Mouse (Mus musculus): ENCODE results near the gene Nmt1. TPM values are rescaled to one million over a fixed set of nuclear protein-coding genes. Genes with fewer than 3 reads are reported as not detected.
A peak's percentile ranks its signal among the peaks of the same experiment; 100 is the strongest.

Nmt1 gene
- polyA plus RNA-seq, 1 experiment from 2014 or later, result 37.2 TPM

DNA sequence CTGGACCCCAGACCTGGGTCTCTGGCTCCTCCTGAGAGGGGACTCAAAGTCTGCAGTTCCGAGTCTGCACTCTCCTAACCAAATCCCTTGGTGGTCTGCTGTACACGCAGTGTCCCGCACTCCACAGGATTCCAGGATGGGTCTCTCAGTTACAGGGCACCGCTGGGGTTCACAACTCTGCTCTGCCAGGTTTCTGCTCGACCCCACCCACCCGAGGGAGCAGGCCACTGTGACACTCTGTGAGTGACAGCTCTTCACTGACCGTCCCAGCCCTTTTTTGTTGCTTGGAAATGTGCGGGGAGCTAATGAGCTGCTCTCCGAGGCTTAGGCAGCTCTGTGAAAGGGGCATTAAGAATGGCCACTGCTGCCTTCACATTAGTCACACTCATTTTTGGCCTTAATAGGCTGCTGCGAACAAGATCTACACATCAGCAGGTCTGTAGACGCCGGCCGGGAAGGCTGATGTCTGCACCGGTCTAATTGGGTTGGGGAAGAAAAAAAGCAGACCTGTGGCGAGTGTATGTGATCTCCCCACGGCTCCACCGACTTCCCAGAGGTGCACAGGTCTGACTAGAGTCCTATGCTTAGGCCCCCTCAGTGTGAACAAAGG is 34.5 kb upstream of the Nmt1 start:
- Histone ChIP-seq H3K4me2 (ENCODE audit: low read length) (no peak overlapping the region), H3K9ac (replicated peaks; ENCODE audit: low read depth, low read length) (no peak overlapping the region), H3K27me3 (replicated peaks; ENCODE audit: control insufficient read depth, insufficient read depth, low read length) (peaks cover 16% of the 10 kb centered on the region), H3K9me3 (ENCODE audit: control insufficient read depth, low read length) (no peaks in the 10 kb centered on the region), H3K27ac (ENCODE audit: low read length) (no peak overlapping the region), H3K36me3 (ENCODE audit: control insufficient read depth, insufficient read depth) (peaks cover 20% of the 10 kb centered on the region), H3K4me1 (replicated peaks; ENCODE audit: control insufficient read depth, insufficient read depth, low read length) (peaks cover 17% of the 10 kb centered on the region), H3K4me3 (replicated peaks; ENCODE audit: low read length) (no peak overlapping the region)
- WGBS, result 4% methylated on average over 17 of the region's 17 CpGs
- ATAC-seq, result 0 out of 2 replicates have a peak, but pooled peaks have one; percentile 16

- H3K27me3 ChIP-seq (replicated peaks; ENCODE audit: control insufficient read depth, insufficient read depth, low read length), result peaks cover 6% of the 10 kb centered on the region; the same call in 1 of the 2 replicates
- no peak overlapping the region for H3K4me3 ChIP-seq (replicated peaks; ENCODE audit: low read length)
- H3K9me3 ChIP-seq (ENCODE audit: control insufficient read depth, low read length), result no peaks in the 10 kb centered on the region
- peaks cover 13% of the 10 kb centered on the region for H3K4me1 ChIP-seq (replicated peaks; ENCODE audit: control insufficient read depth, insufficient read depth, low read length)
- H3K4me2 ChIP-seq (ENCODE audit: low read length), result no peak overlapping the region
- WGBS, result 89% methylated on average over 18 of the region's 18 CpGs
- H3K36me3 ChIP-seq (ENCODE audit: control insufficient read depth, insufficient read depth), result peaks cover 26% of the 10 kb centered on the region
- H3K9ac ChIP-seq (replicated peaks; ENCODE audit: low read depth, low read length), result no peak overlapping the region
- H3K27ac ChIP-seq (ENCODE audit: low read length), result no peak overlapping the region
- ATAC-seq, result no peak
Measured at GRCm38 (mm10) chr11:102994952-102995351, 33.0 kb upstream of the Nmt1 start.

- 0 out of 2 replicates have a peak, but pooled peaks cover 4% of the 10 kb centered on the region for H3K27me3 ChIP-seq (replicated peaks; ENCODE audit: control insufficient read depth, insufficient read depth, low read length)
- H3K4me1 ChIP-seq (replicated peaks; ENCODE audit: control insufficient read depth, insufficient read depth, low read length), result peaks cover 7% of the 10 kb centered on the region
- peaks cover 26% of the 10 kb centered on the region for H3K36me3 ChIP-seq (ENCODE audit: control insufficient read depth, insufficient read depth)
- no peak overlapping the region for H3K9ac ChIP-seq (replicated peaks; ENCODE audit: low read depth, low read length)
- no peak overlapping the region for H3K27ac ChIP-seq (ENCODE audit: low read length)
- WGBS, result 87% methylated on average over 7 of the region's 7 CpGs
- H3K4me2 ChIP-seq (ENCODE audit: low read length), result no peak overlapping the region
- H3K9me3 ChIP-seq (ENCODE audit: control insufficient read depth, low read length), result no peaks in the 10 kb centered on the region
- H3K4me3 ChIP-seq (replicated peaks; ENCODE audit: low read length), result no peak overlapping the region
- ATAC-seq, result no peak
Measured at GRCm38 (mm10) chr11:102996385-102996784, 31.6 kb upstream of the Nmt1 start.

DNA sequence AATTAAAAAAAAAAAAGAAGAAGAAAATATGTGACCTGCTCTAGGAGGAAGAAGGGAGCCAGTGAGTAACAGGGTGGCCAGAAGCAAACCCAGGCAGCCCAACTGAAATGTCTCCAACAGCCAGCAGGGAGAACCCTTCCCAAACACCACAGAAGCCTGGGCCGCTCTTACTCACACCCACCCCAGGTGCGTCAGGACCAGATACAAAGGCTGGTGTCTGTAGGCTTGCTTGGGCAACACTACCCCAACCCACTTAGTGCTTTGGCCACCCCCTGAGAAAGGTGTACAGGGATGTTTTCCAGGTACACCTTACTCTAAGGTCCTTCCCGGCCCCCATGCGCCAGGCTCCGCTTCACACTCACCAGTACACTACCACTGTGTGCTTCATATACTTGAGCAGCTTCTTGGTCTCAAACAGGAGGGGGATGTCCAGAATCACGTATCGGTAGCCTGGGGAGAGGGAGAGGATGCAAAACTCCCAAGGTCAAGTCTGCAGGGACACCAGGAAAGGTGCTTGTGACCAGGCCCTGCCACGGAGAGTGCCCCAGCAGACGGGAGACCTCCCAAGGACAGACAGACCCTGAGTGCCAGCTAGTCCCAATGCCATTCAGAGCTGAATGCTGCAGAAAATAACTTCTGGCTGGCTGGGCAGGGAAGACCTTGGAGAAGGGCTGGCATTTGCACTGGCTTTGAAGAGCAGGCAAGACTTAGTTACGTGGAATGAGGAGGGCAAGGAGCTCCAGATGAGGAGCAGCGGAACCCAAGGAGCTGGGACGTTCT is 30.8 kb upstream of the Nmt1 start:
- H3K27ac ChIP-seq (ENCODE audit: low read length), result no peak overlapping the region
- WGBS, result 93% methylated on average over 12 of the region's 12 CpGs
- H3K36me3 ChIP-seq (ENCODE audit: control insufficient read depth, insufficient read depth), result peaks cover 26% of the 10 kb centered on the region
- H3K27me3 ChIP-seq (replicated peaks; ENCODE audit: control insufficient read depth, insufficient read depth, low read length), result 0 out of 2 replicates have a peak, but pooled peaks cover 1% of the 10 kb centered on the region
- no peak overlapping the region for H3K4me2 ChIP-seq (ENCODE audit: low read length)
- no peak overlapping the region for H3K4me3 ChIP-seq (replicated peaks; ENCODE audit: low read length)
- no peak for ATAC-seq
- H3K9ac ChIP-seq (replicated peaks; ENCODE audit: low read depth, low read length), result no peak overlapping the region
- no peaks in the 10 kb centered on the region for H3K9me3 ChIP-seq (ENCODE audit: control insufficient read depth, low read length)
- H3K4me1 ChIP-seq (replicated peaks; ENCODE audit: control insufficient read depth, insufficient read depth, low read length), result peaks cover under 1% of the 10 kb centered on the region

- no peak overlapping the region for H3K27ac ChIP-seq (ENCODE audit: low read length)
- no peaks in the 10 kb centered on the region for H3K9me3 ChIP-seq (ENCODE audit: control insufficient read depth, low read length)
- H3K36me3 ChIP-seq (ENCODE audit: control insufficient read depth, insufficient read depth), result peaks cover 26% of the 10 kb centered on the region
- no peak overlapping the region for H3K4me2 ChIP-seq (ENCODE audit: low read length)
- 93% methylated on average over 7 of the region's 7 CpGs for WGBS
- no peak for ATAC-seq
- H3K4me3 ChIP-seq (replicated peaks; ENCODE audit: low read length), result no peak overlapping the region
- no peaks in the 10 kb centered on the region for H3K27me3 ChIP-seq (replicated peaks; ENCODE audit: control insufficient read depth, insufficient read depth, low read length)
- peaks cover 3% of the 10 kb centered on the region for H3K4me1 ChIP-seq (replicated peaks; ENCODE audit: control insufficient read depth, insufficient read depth, low read length)
- H3K9ac ChIP-seq (replicated peaks; ENCODE audit: low read depth, low read length), result no peak overlapping the region
Measured at GRCm38 (mm10) chr11:102998254-102998576, 29.8 kb upstream of the Nmt1 start.

DNA sequence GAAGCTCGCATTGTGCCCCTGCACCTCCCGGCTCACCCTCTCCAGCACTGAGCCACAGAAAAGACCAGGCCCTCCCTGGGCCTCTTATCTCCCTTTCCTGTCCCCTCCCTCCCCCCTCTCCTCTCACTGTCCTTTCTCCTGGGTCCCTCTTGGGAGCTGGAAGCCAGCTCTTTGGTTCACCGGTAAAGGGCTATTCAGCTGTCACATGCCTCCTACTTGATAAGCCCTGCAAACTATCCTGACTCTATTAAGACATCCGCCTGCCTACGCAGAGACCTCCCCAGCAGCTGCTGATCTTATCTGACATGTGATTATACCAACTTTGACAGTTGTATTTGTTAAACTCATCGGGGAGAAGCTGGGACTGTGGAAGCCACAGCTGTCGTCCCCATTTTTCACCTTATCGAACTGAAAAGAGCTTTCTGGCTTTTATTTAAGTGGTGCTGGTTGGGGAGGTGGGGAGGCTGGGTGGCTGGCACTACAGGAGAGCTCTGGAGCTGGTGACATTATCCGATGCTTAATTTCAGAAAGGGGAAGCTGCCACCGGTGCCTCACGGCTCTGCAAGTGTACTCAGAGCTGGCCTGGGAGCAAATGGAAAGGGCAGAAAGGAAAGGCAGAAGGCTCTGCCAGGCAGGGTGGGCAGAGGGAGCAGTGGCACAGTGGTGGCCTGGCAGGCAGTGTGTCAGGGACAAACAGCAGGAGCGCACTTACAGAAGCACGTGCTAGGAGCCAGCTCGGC is 29.2 kb upstream of the Nmt1 start:
- no peak for ATAC-seq
- Histone ChIP-seq H3K9me3 (ENCODE audit: control insufficient read depth, low read length) (no peaks in the 10 kb centered on the region), H3K4me1 (replicated peaks; ENCODE audit: control insufficient read depth, insufficient read depth, low read length) (peaks cover 6% of the 10 kb centered on the region), H3K27me3 (replicated peaks; ENCODE audit: control insufficient read depth, insufficient read depth, low read length) (no peaks in the 10 kb centered on the region), H3K27ac (ENCODE audit: low read length) (no peak overlapping the region), H3K36me3 (ENCODE audit: control insufficient read depth, insufficient read depth) (peaks cover 26% of the 10 kb centered on the region), H3K4me2 (ENCODE audit: low read length) (no peak overlapping the region), H3K9ac (replicated peaks; ENCODE audit: low read depth, low read length) (no peak overlapping the region), H3K4me3 (replicated peaks; ENCODE audit: low read length) (no peak overlapping the region)
- WGBS, result 70% methylated on average over 14 of the region's 14 CpGs

DNA sequence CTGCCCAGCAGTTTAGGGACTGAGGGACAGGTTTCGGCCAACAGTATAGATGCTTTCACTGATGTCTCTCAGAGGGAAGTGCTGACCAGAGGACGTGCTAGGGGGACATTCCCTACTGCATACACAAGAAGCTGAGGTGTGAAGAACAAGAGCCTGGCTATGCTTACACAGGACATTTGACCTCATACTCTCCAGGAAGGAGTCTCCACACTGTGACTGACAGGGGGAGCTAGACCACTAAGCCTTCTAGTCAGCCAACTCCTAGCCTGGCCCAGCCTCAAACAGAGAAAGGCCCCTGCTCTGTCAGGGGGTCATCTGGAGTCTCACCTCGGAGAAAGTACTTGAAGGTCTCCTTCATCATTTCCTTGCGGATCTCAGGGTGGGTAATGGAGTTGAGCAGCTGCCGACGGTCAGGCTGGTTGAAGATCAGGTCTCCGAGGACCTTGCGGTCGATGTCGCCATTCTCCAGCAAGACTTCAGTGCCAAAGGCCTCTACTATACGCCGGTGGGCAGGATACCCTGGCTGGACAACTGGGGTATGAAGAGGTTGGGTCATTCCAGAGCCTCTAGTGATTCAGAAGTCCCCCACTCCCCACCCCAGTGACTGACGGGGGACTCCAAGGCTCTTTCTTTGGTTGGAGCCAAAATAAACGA is 28.5 kb upstream of the Nmt1 start:
- H3K36me3 ChIP-seq (ENCODE audit: control insufficient read depth, insufficient read depth), result peaks cover 23% of the 10 kb centered on the region

DNA sequence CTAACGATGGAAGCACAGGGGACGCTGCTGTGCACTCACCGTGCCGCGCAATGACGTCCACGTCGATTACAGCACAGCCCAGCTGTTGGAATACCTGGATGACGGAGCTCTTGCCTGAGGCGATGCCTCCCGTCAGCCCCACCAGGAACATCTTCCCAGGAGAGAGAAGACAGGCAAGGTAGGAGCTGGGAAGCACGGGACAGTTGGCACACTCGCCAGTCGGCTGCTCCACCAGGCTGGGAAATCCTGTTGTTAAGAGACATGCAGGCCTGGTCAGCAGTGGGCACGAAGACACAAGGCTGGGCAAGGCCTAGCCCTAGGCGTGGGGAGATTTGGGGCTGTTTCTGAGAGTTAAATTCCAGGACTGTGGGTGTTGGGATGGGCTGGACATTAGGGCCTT is 27.9 kb upstream of the Nmt1 start:
- no peak overlapping the region for H3K27ac ChIP-seq (ENCODE audit: low read length)
- no peak overlapping the region for H3K4me3 ChIP-seq (replicated peaks; ENCODE audit: low read length)
- no peak overlapping the region for H3K9ac ChIP-seq (replicated peaks; ENCODE audit: low read depth, low read length)
- no peaks in the 10 kb centered on the region for H3K9me3 ChIP-seq (ENCODE audit: control insufficient read depth, low read length)
- ATAC-seq, result no peak
- peaks cover 6% of the 10 kb centered on the region for H3K4me1 ChIP-seq (replicated peaks; ENCODE audit: control insufficient read depth, insufficient read depth, low read length)
- no peak overlapping the region for H3K4me2 ChIP-seq (ENCODE audit: low read length)
- H3K36me3 ChIP-seq (ENCODE audit: control insufficient read depth, insufficient read depth), result peaks cover 18% of the 10 kb centered on the region
- WGBS, result 91% methylated on average over 16 of the region's 16 CpGs
- H3K27me3 ChIP-seq (replicated peaks; ENCODE audit: control insufficient read depth, insufficient read depth, low read length), result no peaks in the 10 kb centered on the region

More for the DNA sequence above, 28.5 kb upstream of the Nmt1 start:
- H3K4me3 ChIP-seq (replicated peaks; ENCODE audit: low read length), result no peak overlapping the region
- WGBS, result 91% methylated on average over 14 of the region's 14 CpGs
- H3K27ac ChIP-seq (ENCODE audit: low read length), result no peak overlapping the region
- no peaks in the 10 kb centered on the region for H3K27me3 ChIP-seq (replicated peaks; ENCODE audit: control insufficient read depth, insufficient read depth, low read length)
- H3K9me3 ChIP-seq (ENCODE audit: control insufficient read depth, low read length), result no peaks in the 10 kb centered on the region
- H3K9ac ChIP-seq (replicated peaks; ENCODE audit: low read depth, low read length), result no peak overlapping the region
- no peak for ATAC-seq
- H3K4me1 ChIP-seq (replicated peaks; ENCODE audit: control insufficient read depth, insufficient read depth, low read length), result peaks cover 6% of the 10 kb centered on the region
- no peak overlapping the region for H3K4me2 ChIP-seq (ENCODE audit: low read length)

DNA sequence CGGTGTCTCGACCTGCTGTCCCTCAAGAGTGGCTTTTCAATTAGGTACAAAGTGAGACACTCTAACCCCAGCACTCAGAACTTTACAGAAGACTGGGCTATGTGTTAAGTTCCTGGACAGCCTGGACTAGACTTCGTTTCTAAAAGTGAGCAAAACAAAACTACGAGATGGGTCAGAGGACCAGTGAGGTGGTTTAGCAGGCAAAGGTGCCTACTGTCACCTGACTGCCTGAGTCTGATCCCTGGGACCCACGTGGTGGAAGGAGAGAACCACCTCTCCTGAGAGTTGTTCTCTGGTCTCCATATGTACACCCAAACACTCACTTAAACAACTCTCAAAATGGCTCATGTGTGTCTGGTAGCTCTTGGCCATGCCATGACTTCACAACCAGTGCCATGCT is 26.9 kb upstream of the Nmt1 start:
- no peaks in the 10 kb centered on the region for H3K9me3 ChIP-seq (ENCODE audit: control insufficient read depth, low read length)
- no peak overlapping the region for H3K27ac ChIP-seq (ENCODE audit: low read length)
- no peaks in the 10 kb centered on the region for H3K27me3 ChIP-seq (replicated peaks; ENCODE audit: control insufficient read depth, insufficient read depth, low read length)
- H3K4me3 ChIP-seq (replicated peaks; ENCODE audit: low read length), result no peak overlapping the region
- no peak overlapping the region for H3K4me2 ChIP-seq (ENCODE audit: low read length)
- peaks cover 13% of the 10 kb centered on the region for H3K36me3 ChIP-seq (ENCODE audit: control insufficient read depth, insufficient read depth)
- no peak overlapping the region for H3K9ac ChIP-seq (replicated peaks; ENCODE audit: low read depth, low read length)
- no peak for ATAC-seq
- peaks cover 6% of the 10 kb centered on the region for H3K4me1 ChIP-seq (replicated peaks; ENCODE audit: control insufficient read depth, insufficient read depth, low read length)
- WGBS, result 84% methylated on average over 5 of the region's 5 CpGs

Data from forebrain, embryonic 16.5 days (tissue).